Mouse (Mus musculus) stomach, embryonic 15.5 days (tissue): ENCODE measurements around the gene Gm45261. TPM values are rescaled to one million over a fixed set of nuclear protein-coding genes. Genes with fewer than 3 reads are reported as not detected.
A peak's percentile ranks its signal among the peaks of the same experiment; 100 is the strongest.

Experiments used
- ATAC-seq: fragments of 200-750 bp; cut with Nextera tagmentation; 2 replicates; pipeline ENCODE4 v1.8.0; 2017; ENCODE audit warnings: low read depth, moderate number of reproducible peaks, moderate TSS enrichment; ENCODE audit not compliant: insufficient read depth, low FRiP score
- H3K27ac ChIP-seq: fragments of 300-500 bp; sonication (generic); 2 replicates; pipeline ENCODE4 v1.5.1; 2015; ENCODE audit warnings: mild to moderate bottlenecking, inconsistent platforms
- H3K27me3 ChIP-seq: fragments of 300-500 bp; sonication (generic); replicated peaks from 2 replicates; pipeline ENCODE4 v1.6.1; 2015; ENCODE audit warnings: inconsistent platforms
- H3K36me3 ChIP-seq: fragments of 300-500 bp; sonication (generic); 2 replicates; pipeline ENCODE4 v1.6.1; 2015; ENCODE audit warnings: inconsistent platforms
- H3K4me1 ChIP-seq: fragments of 300-500 bp; sonication (generic); 2 replicates; pipeline ENCODE4 v1.6.1; 2015; ENCODE audit warnings: inconsistent platforms
- H3K4me2 ChIP-seq: fragments of 300-500 bp; sonication (generic); 2 replicates; pipeline ENCODE4 v1.6.1; 2015; ENCODE audit warnings: mild to moderate bottlenecking, inconsistent platforms
- H3K4me3 ChIP-seq: fragments of 300-500 bp; sonication (generic); replicated peaks from 2 replicates; pipeline ENCODE4 v1.5.1; 2015; ENCODE audit warnings: inconsistent platforms
- H3K9ac ChIP-seq: fragments of 300-500 bp; sonication (generic); 2 replicates; pipeline ENCODE4 v1.6.1; 2015; ENCODE audit warnings: inconsistent platforms
- H3K9me3 ChIP-seq: fragments of 300-500 bp; sonication (generic); 2 replicates; pipeline ENCODE4 v1.6.1; 2016; ENCODE audit warnings: inconsistent platforms
- WGBS: fragments of 180-500 bp; shearing (Covaris S2); methylation state at CpG from one replicate; pipeline ENCODE4 v1.1.7; 2015; 5-methylcytosine and 5-hydroxymethylcytosine counted together
- polyA plus RNA-seq: library from polyadenylated mRNA; unstranded; fragments of >200 nt; fragmentation: Nextera tagmentation; extraction: Ambion mirVana; gene quantifications from 2 replicates; pipeline ENCODE4 v1.2.1, GENCODE M21; 2015

Gm45261 gene
- polyA plus RNA-seq, 1 experiment from 2014 or later = not detected

GRCm38 (mm10) chr1:80451914-80452549 is 9.2 kb downstream of the Gm45261 start:
- no peak overlapping the region for H3K4me3 ChIP-seq
- no peaks in the 10 kb centered on the region for H3K27me3 ChIP-seq
- H3K36me3 ChIP-seq = no peaks in the 10 kb centered on the region
- no peaks in the 10 kb centered on the region for H3K4me1 ChIP-seq
- no peak overlapping the region for H3K4me2 ChIP-seq
- no peaks in the 10 kb centered on the region for H3K9me3 ChIP-seq
- no peak overlapping the region for H3K27ac ChIP-seq
- ATAC-seq = no peak
- no peak overlapping the region for H3K9ac ChIP-seq
- WGBS = 68% methylated on average over 1 of the region's 1 CpGs

- H3K9me3 ChIP-seq = no peaks in the 10 kb centered on the region
- WGBS = 39% methylated on average over 1 of the region's 1 CpGs
- H3K4me1 ChIP-seq = no peaks in the 10 kb centered on the region
- ATAC-seq = no peak
- H3K9ac ChIP-seq = no peak overlapping the region
- no peaks in the 10 kb centered on the region for H3K27me3 ChIP-seq
- no peak overlapping the region for H3K4me3 ChIP-seq
- no peak overlapping the region for H3K4me2 ChIP-seq
- H3K27ac ChIP-seq = no peak overlapping the region
- H3K36me3 ChIP-seq = no peaks in the 10 kb centered on the region
Measured at GRCm38 (mm10) chr1:80447554-80447953, 13.7 kb downstream of the Gm45261 start.

- Histone ChIP-seq H3K4me1 (no peaks in the 10 kb centered on the region), H3K27me3 (no peaks in the 10 kb centered on the region), H3K27ac (no peak overlapping the region), H3K4me2 (no peak overlapping the region), H3K9ac (no peak overlapping the region), H3K36me3 (no peaks in the 10 kb centered on the region), H3K4me3 (no peak overlapping the region), H3K9me3 (no peaks in the 10 kb centered on the region)
- WGBS = 55% methylated on average over 2 of the region's 2 CpGs
- no peak for ATAC-seq
Measured at GRCm38 (mm10) chr1:80440911-80441310, 20.3 kb downstream of the Gm45261 start.

GRCm38 (mm10) chr1:80438506-80438905 is 22.7 kb downstream of the Gm45261 start:
- ATAC-seq = no peak
- no peak overlapping the region for H3K9ac ChIP-seq

GRCm38 (mm10) chr1:80427946-80428345 is 33.3 kb downstream of the Gm45261 start:
- no peaks in the 10 kb centered on the region for H3K27me3 ChIP-seq
- no peak overlapping the region for H3K9ac ChIP-seq
- no peaks in the 10 kb centered on the region for H3K4me1 ChIP-seq
- 40% methylated on average over 1 of the region's 1 CpGs for WGBS
- H3K36me3 ChIP-seq = no peaks in the 10 kb centered on the region
- no peak overlapping the region for H3K4me2 ChIP-seq
- no peak for ATAC-seq
- H3K4me3 ChIP-seq = no peak overlapping the region
- H3K9me3 ChIP-seq = no peaks in the 10 kb centered on the region
- no peak overlapping the region; the same call in 1 of the 2 replicates for H3K27ac ChIP-seq

More at GRCm38 (mm10) chr1:80438506-80438905, 22.7 kb downstream of the Gm45261 start:
- H3K27me3 ChIP-seq = no peaks in the 10 kb centered on the region
- WGBS = 79% methylated on average over 2 of the region's 2 CpGs
- H3K9me3 ChIP-seq = no peaks in the 10 kb centered on the region
- no peaks in the 10 kb centered on the region for H3K36me3 ChIP-seq
- H3K4me1 ChIP-seq = no peaks in the 10 kb centered on the region
- no peak overlapping the region for H3K4me3 ChIP-seq
- no peak overlapping the region for H3K27ac ChIP-seq
- no peak overlapping the region for H3K4me2 ChIP-seq

GRCm38 (mm10) chr1:80427425-80427824 is 33.8 kb downstream of the Gm45261 start:
- H3K9me3 ChIP-seq = no peaks in the 10 kb centered on the region
- H3K4me2 ChIP-seq = no peak overlapping the region
- ATAC-seq = peak; percentile 70; the same call in 1 of the 2 replicates
- no peaks in the 10 kb centered on the region for H3K36me3 ChIP-seq
- peak overlapping the region; percentile 31; the same call in 1 of the 2 replicates for H3K27ac ChIP-seq
- WGBS = 30% methylated on average over 1 of the region's 1 CpGs
- no peaks in the 10 kb centered on the region for H3K27me3 ChIP-seq
- no peaks in the 10 kb centered on the region for H3K4me1 ChIP-seq
- H3K9ac ChIP-seq = no peak overlapping the region
- H3K4me3 ChIP-seq = no peak overlapping the region

GRCm38 (mm10) chr1:80424666-80425065 is 36.6 kb downstream of the Gm45261 start:
- Histone ChIP-seq H3K9ac (no peak overlapping the region), H3K4me3 (no peak overlapping the region), H3K9me3 (no peaks in the 10 kb centered on the region), H3K27me3 (no peaks in the 10 kb centered on the region), H3K36me3 (no peaks in the 10 kb centered on the region), H3K27ac (no peak overlapping the region), H3K4me2 (no peak overlapping the region), H3K4me1 (no peaks in the 10 kb centered on the region)
- no peak for ATAC-seq
- WGBS = 76% methylated on average over 1 of the region's 1 CpGs

GRCm38 (mm10) chr1:80418321-80419045 is 42.8 kb downstream of the Gm45261 start:
- no peak overlapping the region for H3K4me2 ChIP-seq
- H3K4me1 ChIP-seq = no peaks in the 10 kb centered on the region
- H3K36me3 ChIP-seq = no peaks in the 10 kb centered on the region
- H3K27me3 ChIP-seq = no peaks in the 10 kb centered on the region
- no peak overlapping the region for H3K27ac ChIP-seq
- no peaks in the 10 kb centered on the region for H3K9me3 ChIP-seq
- ATAC-seq = no peak
- WGBS = 64% methylated on average over 12 of the region's 12 CpGs
- no peak overlapping the region for H3K4me3 ChIP-seq
- no peak overlapping the region for H3K9ac ChIP-seq

- no peak overlapping the region for H3K27ac ChIP-seq
- no peak for ATAC-seq
- 78% methylated on average over 5 of the region's 5 CpGs for WGBS
- no peaks in the 10 kb centered on the region for H3K36me3 ChIP-seq
- no peak overlapping the region for H3K9ac ChIP-seq
- no peaks in the 10 kb centered on the region for H3K9me3 ChIP-seq
- H3K27me3 ChIP-seq = no peaks in the 10 kb centered on the region
- no peak overlapping the region for H3K4me2 ChIP-seq
- H3K4me3 ChIP-seq = no peak overlapping the region
- H3K4me1 ChIP-seq = no peaks in the 10 kb centered on the region
Measured at GRCm38 (mm10) chr1:80416329-80416728, 44.9 kb downstream of the Gm45261 start.

GRCm38 (mm10) chr1:80412521-80412920 is 48.7 kb downstream of the Gm45261 start:
- Histone ChIP-seq H3K9me3 (no peaks in the 10 kb centered on the region), H3K27me3 (no peaks in the 10 kb centered on the region), H3K4me3 (no peak overlapping the region), H3K4me1 (no peaks in the 10 kb centered on the region), H3K27ac (no peak overlapping the region), H3K36me3 (no peaks in the 10 kb centered on the region), H3K9ac (no peak overlapping the region), H3K4me2 (no peak overlapping the region)
- WGBS = 73% methylated on average over 2 of the region's 2 CpGs
- no peak for ATAC-seq

GRCm38 (mm10) chr1:80410229-80410973 is 50.8 kb downstream of the Gm45261 start:
- H3K27ac ChIP-seq = no peak overlapping the region
- no peaks in the 10 kb centered on the region for H3K4me1 ChIP-seq
- no peak overlapping the region for H3K4me3 ChIP-seq
- H3K4me2 ChIP-seq = no peak overlapping the region
- no peaks in the 10 kb centered on the region for H3K27me3 ChIP-seq
- H3K36me3 ChIP-seq = no peaks in the 10 kb centered on the region
- H3K9me3 ChIP-seq = no peaks in the 10 kb centered on the region
- no peak overlapping the region for H3K9ac ChIP-seq
- ATAC-seq = no peak

- ATAC-seq = no peak
- H3K27ac ChIP-seq = no peak overlapping the region
- no peaks in the 10 kb centered on the region for H3K36me3 ChIP-seq
- H3K4me2 ChIP-seq = no peak overlapping the region
- H3K4me3 ChIP-seq = no peak overlapping the region
- WGBS = 25% methylated on average over 6 of the region's 6 CpGs
- no peak overlapping the region for H3K9ac ChIP-seq
- no peaks in the 10 kb centered on the region for H3K4me1 ChIP-seq
- H3K9me3 ChIP-seq = no peaks in the 10 kb centered on the region
- no peaks in the 10 kb centered on the region for H3K27me3 ChIP-seq
Measured at GRCm38 (mm10) chr1:80409467-80410105, 51.7 kb downstream of the Gm45261 start.
